Mouse (Mus musculus) brown adipose tissue, adult 24 weeks (tissue): Measurements from ENCODE around the gene Fam206a. TPM values are rescaled to one million over a fixed set of nuclear protein-coding genes. Genes with fewer than 3 reads are reported as not detected.

Experiments
- H3K27ac ChIP-seq: fragments of 200-500 bp; replicated peaks from 2 replicates; pipeline ENCODE4 v1.5.1; 2012; ENCODE audit warnings: low read depth, mild to moderate bottlenecking, low read length
- H3K4me1 ChIP-seq: fragments of 200-500 bp; 2 replicates; pipeline ENCODE4 v1.6.1; 2012; ENCODE audit warnings: low read length, mixed read lengths; ENCODE audit not compliant: control insufficient read depth, insufficient read depth, insufficient read length
- H3K4me3 ChIP-seq: fragments of 200-500 bp; 2 replicates; pipeline ENCODE4 v1.5.1; 2012; ENCODE audit warnings: low read depth, mild to moderate bottlenecking, low read length, moderate library complexity; ENCODE audit not compliant: insufficient read depth
- polyA plus RNA-seq: library from polyadenylated mRNA; stranded (reverse); fragments of >200 nt; gene quantifications from 2 replicates; pipeline ENCODE4 v1.2.4, GENCODE M21; 2012; ENCODE audit not compliant: missing spikeins, insufficient read depth, insufficient read length

Gene Fam206a
- polyA plus RNA-seq, 1 experiment: 6.3 TPM

GRCm38 (mm10) chr4:56828932-56829331, 26.8 kb downstream of the Fam206a start:
- Histone ChIP-seq H3K27ac (no peak overlapping the region), H3K4me3 (no peak overlapping the region), H3K4me1 (no peaks in the 10 kb centered on the region)

GRCm38 (mm10) chr4:56829511-56829921, 27.4 kb downstream of the Fam206a start:
- H3K4me3 ChIP-seq: no peak overlapping the region
- no peaks in the 10 kb centered on the region for H3K4me1 ChIP-seq
- H3K27ac ChIP-seq: no peak overlapping the region

DNA sequence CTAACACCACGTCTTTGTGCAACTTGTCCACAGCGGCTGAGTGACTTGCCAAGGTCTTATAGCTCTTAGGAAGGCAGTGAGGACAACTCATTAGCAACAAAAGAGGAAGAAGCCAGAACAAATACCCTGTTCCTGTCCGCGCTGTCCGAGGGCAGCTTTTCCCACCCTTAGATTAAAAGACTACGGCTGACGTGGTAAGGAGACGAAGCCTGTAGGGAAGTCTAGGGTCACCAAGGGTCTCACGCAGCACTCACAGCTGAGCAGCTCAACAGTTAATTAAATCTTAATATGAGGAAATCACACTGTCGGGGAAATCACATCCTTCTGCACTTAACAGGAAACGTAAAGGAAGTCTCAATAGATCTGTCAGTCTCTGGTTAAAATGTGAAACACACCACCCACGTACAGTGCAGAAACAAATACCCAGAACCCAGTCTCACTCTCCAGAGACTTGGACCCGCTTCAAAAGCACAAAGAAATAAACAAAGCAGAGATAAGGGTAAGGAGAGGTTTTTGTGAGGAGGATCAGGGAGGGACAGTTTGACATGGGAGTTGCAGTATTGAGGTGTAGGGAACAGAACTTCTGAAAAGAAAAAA, 29.0 kb downstream of the Fam206a start:
- H3K27ac ChIP-seq: no peak overlapping the region
- no peak overlapping the region for H3K4me3 ChIP-seq
- no peaks in the 10 kb centered on the region for H3K4me1 ChIP-seq

GRCm38 (mm10) chr4:56831998-56832397, 29.9 kb downstream of the Fam206a start:
- no peaks in the 10 kb centered on the region for H3K4me1 ChIP-seq
- H3K27ac ChIP-seq: no peak overlapping the region
- H3K4me3 ChIP-seq: no peak overlapping the region

- Histone ChIP-seq H3K27ac (no peak overlapping the region), H3K4me3 (no peak overlapping the region), H3K4me1 (no peaks in the 10 kb centered on the region)
These were observed 35.5 kb downstream of the Fam206a start for GRCm38 (mm10) chr4:56837661-56838060.

DNA sequence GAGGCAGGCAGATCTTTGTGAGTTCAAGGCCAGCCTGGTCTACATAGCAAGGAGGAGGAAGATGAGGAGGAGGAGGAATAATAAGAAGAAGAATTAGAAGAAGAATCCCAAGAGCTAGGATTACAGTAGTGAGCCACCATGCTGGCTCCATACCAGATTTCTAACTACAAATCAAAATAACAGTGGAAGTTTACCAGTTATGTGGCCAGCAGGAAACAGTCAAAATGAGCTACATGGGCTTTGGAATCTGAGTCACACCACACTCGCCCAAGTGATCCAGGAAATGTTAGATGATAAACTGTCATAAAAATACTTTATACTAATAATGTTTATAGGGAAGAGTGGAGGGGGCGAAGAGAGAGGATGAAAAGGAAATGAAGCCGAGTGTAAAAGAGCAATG, 38.2 kb downstream of the Fam206a start:
- no peak overlapping the region for H3K4me3 ChIP-seq
- H3K4me1 ChIP-seq: no peaks in the 10 kb centered on the region

GRCm38 (mm10) chr4:56842501-56842900, 40.4 kb downstream of the Fam206a start:
- H3K4me1 ChIP-seq: no peaks in the 10 kb centered on the region
- H3K4me3 ChIP-seq: no peak overlapping the region
- H3K27ac ChIP-seq: no peak overlapping the region

More for the DNA sequence above, 38.2 kb downstream of the Fam206a start:
- no peak overlapping the region for H3K27ac ChIP-seq

DNA sequence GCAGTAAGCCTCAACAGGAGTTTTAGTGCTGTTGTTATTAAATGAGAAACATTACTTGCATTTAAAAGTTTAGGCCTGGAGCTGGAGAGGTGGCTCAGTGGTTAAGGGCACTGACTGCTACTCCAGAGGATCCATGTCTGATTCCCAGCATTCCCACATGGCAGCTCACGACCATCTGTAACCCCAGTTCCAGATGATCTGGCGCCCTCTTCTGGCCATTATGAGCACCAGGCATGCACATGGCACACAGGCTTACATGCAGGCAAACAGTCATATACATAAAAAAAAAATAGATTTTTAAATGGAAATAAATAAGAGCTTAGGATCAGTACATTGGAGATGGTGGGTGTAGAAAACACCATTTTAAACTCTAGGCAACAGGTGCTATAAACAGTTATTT, 41.8 kb downstream of the Fam206a start:
- Histone ChIP-seq H3K27ac (no peak overlapping the region), H3K4me3 (no peak overlapping the region), H3K4me1 (no peaks in the 10 kb centered on the region)

DNA sequence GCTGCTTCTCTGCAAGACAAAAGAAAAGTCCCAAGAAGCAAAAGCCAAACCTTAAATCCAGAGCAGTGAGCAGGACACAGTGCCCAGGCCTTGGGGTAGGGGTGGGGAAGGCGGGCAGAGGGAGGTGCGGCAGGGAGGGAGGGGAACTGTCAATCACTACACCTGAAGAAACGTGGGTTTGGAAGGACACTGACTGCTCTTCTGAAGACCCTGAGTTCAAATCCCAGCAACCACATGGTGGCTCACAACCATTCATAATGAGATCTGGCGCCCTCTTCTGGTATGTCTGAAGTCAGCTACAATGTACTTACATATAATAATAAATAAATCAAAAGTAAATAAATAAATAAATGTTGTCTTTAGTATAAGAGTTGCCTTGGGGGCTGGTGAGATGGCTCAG, 42.8 kb downstream of the Fam206a start:
- Histone ChIP-seq H3K27ac (no peak overlapping the region), H3K4me1 (no peaks in the 10 kb centered on the region), H3K4me3 (no peak overlapping the region)

- no peak overlapping the region for H3K4me3 ChIP-seq
- H3K4me1 ChIP-seq: no peaks in the 10 kb centered on the region
- H3K27ac ChIP-seq: no peak overlapping the region
These were observed 43.9 kb downstream of the Fam206a start for GRCm38 (mm10) chr4:56845896-56846533.

DNA sequence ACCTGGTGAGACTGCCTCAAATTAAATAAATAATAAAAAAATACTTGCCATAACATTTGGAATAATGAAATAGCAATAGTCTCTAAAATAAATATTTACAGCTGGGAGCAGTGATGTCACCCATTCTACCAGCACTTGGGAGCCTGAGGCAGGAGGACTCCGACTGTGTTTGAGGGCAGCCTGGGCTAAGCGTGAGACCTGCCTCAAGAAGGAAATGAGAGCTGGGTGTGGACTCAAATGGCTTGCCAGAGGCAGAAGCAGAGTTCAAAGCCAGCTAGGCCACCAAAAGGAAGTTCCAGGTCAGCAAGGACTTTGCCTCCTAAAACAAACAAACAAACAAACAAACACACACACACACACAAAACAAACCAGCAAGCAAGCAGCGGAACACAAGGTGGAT, 45.3 kb downstream of the Fam206a start:
- Histone ChIP-seq H3K27ac (no peak overlapping the region), H3K4me3 (no peak overlapping the region), H3K4me1 (no peaks in the 10 kb centered on the region)

DNA sequence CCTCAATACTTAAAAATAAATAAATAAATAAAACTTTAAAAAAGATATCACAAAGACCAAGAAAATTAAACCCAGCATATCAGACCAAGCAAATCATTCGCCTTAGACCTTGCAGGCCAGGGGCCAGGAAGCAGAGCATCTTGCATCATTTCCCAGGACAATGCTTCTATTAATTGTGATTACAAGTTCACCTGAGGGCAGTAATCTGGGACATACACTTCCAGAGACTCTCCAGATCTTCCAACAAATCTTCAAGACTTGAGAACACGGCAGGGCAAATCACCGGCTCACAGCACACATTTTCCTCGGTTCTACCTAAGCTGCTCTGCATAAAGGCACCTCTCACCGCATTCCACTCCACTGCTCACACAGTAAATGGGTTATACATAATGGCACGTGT, 45.9 kb downstream of the Fam206a start:
- no peak overlapping the region for H3K4me3 ChIP-seq
- no peak overlapping the region for H3K27ac ChIP-seq
- H3K4me1 ChIP-seq: no peaks in the 10 kb centered on the region

- Histone ChIP-seq H3K4me3 (no peak overlapping the region), H3K4me1 (no peaks in the 10 kb centered on the region), H3K27ac (no peak overlapping the region)
These were observed 48.6 kb downstream of the Fam206a start for GRCm38 (mm10) chr4:56850724-56851123.

- Histone ChIP-seq H3K4me1 (no peaks in the 10 kb centered on the region), H3K4me3 (no peak overlapping the region), H3K27ac (no peak overlapping the region)
These were observed 53.8 kb downstream of the Fam206a start for GRCm38 (mm10) chr4:56855935-56856334.

GRCm38 (mm10) chr4:56856371-56856949, 54.3 kb downstream of the Fam206a start:
- Histone ChIP-seq H3K4me3 (no peak overlapping the region), H3K27ac (no peak overlapping the region), H3K4me1 (no peaks in the 10 kb centered on the region)

DNA sequence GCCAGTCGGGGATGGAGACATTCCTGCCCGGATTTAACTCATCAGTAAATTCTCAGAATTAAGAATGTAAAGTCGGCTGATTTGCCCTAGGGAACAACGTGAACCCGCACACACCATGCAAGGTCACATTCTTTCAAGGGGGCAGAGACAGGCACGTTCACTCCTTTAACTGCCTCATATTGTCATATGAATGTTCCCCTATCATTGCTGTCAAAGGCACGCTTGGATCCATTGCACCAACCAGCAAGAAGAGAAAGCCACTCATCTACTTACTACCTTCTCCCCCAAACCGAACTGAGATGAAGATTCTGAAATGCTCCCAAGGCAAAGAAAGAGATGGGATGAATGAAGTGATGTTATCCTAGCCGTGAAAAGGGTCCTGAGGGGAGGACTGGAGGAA, 56.6 kb downstream of the Fam206a start:
- Histone ChIP-seq H3K4me1 (no peaks in the 10 kb centered on the region), H3K4me3 (no peak overlapping the region), H3K27ac (no peak overlapping the region)
